Mouse (Mus musculus): ENCODE measurements around the gene Sytl1. TPM values are rescaled to one million over a fixed set of nuclear protein-coding genes. Genes with fewer than 3 reads are reported as not detected.

Gene Sytl1
- total RNA-seq, 1 experiment from 2014 or later: 4.4 TPM

DNA sequence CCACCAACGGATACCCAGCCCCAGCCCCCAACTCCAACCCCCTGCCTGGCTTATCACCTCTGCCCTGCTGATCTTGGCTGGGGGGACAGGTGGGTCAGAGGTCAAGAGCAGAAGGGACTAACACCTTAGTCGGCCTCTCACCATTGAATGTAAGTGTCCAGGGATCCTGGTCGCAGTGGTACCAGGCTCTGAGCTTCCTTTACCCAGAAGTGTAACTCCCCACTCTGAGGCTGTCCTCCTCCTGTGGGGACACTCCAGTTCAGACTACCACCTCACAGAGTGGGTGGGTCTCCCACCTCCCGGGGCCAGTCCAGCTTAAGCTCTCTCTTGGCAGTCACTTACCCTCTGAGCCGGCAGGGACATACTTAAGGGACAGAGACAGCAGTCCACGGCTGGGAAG is 7.5 kb downstream of the Sytl1 start:
- no peak for ATAC-seq (replicated peaks; ENCODE audit: insufficient number of reproducible peaks, low FRiP score, low TSS enrichment, poor library complexity, severe bottlenecking)

DNA sequence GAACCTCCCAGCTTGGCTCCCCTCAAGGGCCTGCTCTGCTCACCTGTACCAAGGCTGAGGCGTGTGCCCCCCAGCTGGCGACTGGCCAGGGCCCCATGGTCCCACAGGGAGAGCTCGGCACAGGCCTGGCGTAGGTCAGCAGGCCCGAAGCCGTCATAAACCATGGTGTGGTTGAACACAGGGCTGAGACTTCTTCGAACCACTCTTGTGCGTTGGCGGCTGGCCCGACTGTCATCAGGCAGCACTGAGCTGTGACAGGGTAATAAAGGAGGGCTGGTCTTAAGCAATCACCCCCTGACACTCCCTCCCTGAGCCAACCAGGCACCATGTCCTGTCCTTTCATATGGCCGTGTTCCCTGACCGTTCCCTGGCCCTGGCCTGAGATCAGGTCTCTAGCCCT is 9.5 kb downstream of the Sytl1 start:
- no peak for ATAC-seq (replicated peaks; ENCODE audit: insufficient number of reproducible peaks, low FRiP score, low TSS enrichment, poor library complexity, severe bottlenecking)

DNA sequence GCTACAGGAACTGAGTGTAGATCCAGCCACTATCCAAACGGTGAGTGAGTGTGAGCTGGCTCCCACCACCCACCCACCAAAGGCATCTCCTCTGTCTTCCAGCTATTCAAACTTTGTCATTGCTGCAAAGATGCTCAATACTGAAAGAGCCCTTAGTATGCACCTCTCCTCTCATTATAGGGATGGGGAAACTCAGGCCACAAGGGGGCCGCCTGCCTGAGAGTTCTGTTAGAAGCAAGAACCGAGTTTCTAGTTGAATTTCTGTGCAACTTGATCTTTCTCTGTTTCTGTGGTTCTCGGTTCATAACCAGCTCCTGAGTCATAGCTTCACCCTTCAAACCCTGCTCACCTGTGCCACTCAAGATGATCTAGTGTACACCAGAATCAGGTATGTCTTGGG is 10.8 kb downstream of the Sytl1 start:
- ATAC-seq (replicated peaks; ENCODE audit: insufficient number of reproducible peaks, low FRiP score, low TSS enrichment, poor library complexity, severe bottlenecking): no peak

DNA sequence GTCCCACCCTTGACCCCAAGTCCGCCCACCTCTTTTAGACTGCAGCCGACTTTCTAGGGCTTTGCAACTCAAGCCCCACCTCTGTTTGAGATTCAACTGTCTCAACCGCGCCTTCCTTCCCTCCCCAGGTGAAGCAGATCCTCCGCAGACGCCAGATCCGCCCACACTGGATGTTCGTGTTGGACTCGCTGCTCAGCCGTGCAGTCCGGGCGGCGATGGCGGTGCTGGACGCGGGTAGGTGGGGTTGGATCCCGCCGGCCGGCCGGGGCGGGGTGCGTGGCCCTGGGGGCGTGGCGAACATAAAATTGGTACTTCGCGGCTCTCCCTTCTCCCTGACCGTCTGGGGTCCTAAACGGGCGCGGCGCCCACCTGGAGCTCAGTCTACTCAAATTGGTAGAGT is 11.7 kb downstream of the Sytl1 start:
- ATAC-seq (replicated peaks; ENCODE audit: insufficient number of reproducible peaks, low FRiP score, low TSS enrichment, poor library complexity, severe bottlenecking): no peak

GRCm38 (mm10) chr4:133250609-133251008 is 12.3 kb downstream of the Sytl1 start:
- ATAC-seq (replicated peaks; ENCODE audit: insufficient number of reproducible peaks, low FRiP score, low TSS enrichment, poor library complexity, severe bottlenecking): peak; percentile 74

- no peak for ATAC-seq (replicated peaks; ENCODE audit: insufficient number of reproducible peaks, low FRiP score, low TSS enrichment, poor library complexity, severe bottlenecking)
These were observed 15.0 kb downstream of the Sytl1 start for GRCm38 (mm10) chr4:133247806-133248449.

- ATAC-seq (replicated peaks; ENCODE audit: insufficient number of reproducible peaks, low FRiP score, low TSS enrichment, poor library complexity, severe bottlenecking): no peak
These were observed 15.8 kb downstream of the Sytl1 start for GRCm38 (mm10) chr4:133247072-133247471.

GRCm38 (mm10) chr4:133244289-133244688 is 18.6 kb downstream of the Sytl1 start:
- ATAC-seq (replicated peaks; ENCODE audit: insufficient number of reproducible peaks, low FRiP score, low TSS enrichment, poor library complexity, severe bottlenecking): no peak

DNA sequence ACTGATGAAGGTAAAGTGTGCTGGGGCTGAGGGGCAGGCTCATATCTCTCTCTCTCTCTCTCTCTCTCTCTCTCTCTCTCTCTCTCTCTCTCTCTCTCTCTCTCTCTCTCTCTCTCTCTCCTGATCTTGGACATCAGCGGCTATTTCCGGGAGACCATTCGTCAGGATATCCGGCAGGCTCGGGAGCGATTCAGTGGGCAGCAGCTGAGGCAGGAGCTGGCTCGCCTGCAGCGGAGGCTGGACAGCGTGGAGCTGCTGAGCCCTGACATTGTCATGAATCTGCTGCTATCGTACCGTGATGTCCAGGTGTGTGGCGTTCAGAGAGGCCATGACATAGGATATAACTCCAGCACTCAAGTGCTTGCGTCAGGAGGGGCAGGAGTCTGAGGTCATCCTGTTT is 19.4 kb downstream of the Sytl1 start:
- ATAC-seq (replicated peaks; ENCODE audit: insufficient number of reproducible peaks, low FRiP score, low TSS enrichment, poor library complexity, severe bottlenecking): no peak

- no peak for ATAC-seq (replicated peaks; ENCODE audit: insufficient number of reproducible peaks, low FRiP score, low TSS enrichment, poor library complexity, severe bottlenecking)
These were observed 20.2 kb downstream of the Sytl1 start for GRCm38 (mm10) chr4:133242710-133243109.

DNA sequence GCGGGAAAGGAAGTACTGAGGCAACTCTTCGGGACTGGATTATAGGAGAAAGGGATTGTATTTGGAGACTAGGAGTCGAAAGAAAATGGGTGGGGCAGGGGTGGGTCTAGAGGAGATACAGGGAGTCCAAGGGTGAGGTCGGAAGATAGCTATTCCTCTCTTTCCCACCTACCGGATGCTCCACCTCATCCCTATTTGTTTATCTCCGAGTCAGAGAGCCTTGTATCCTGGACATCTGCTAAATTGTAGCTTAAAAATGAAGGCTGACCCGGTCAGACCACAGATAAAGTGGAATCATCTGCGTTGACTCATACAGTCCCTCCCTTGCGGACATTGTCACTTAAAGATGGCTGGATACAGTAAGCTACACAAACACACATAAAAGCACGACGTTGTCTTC is 21.0 kb downstream of the Sytl1 start:
- no peak for ATAC-seq (replicated peaks; ENCODE audit: insufficient number of reproducible peaks, low FRiP score, low TSS enrichment, poor library complexity, severe bottlenecking)

DNA sequence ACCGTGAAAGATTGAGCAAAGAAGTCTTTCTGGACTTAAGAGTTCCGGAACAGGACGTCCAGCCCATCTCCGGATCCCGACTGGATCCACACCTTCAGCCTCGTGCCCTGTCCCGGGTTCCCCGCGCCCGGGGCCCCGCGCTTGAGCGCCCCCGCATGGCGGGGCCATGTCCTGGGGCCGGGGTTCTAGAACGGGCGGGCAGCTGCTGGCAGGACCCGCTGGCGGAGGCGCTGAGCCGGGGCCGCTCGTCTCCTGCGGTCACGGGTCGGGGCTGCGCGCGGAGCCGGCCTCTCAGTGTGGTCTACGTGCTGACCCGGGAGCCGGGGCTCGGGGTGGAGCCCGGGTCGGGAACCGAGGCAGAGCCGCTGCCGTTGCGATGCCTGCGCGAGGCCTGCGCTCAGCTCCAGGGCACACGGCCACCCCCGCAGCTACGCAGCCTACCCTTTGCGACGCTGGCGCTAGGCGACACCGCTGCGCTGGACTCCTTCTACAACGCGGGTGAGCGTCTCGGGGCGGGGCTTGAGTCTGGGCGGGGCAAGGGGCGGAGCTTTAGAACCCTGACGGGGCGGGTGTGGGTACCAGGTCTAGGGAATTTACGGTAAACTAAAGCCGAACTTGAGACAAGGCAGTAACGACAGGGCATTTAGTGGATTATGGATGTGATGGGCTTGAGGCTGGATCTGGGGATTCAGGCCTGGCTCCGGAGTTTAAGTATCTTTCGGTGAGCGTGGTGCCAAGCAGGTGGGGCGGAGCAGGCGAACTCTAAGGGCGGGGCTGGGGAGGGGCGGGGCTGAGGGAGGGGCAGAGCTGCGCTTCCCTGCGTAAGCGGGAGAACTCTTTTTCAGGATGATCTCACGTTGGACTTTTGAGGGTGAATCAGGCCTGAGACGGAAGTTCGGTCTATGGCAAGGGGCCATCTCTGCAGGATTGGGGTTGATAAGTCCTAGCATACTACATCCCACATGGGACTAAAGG is 21.7 kb downstream of the Sytl1 start:
- peak; percentile 80 for ATAC-seq (replicated peaks; ENCODE audit: insufficient number of reproducible peaks, low FRiP score, low TSS enrichment, poor library complexity, severe bottlenecking)

DNA sequence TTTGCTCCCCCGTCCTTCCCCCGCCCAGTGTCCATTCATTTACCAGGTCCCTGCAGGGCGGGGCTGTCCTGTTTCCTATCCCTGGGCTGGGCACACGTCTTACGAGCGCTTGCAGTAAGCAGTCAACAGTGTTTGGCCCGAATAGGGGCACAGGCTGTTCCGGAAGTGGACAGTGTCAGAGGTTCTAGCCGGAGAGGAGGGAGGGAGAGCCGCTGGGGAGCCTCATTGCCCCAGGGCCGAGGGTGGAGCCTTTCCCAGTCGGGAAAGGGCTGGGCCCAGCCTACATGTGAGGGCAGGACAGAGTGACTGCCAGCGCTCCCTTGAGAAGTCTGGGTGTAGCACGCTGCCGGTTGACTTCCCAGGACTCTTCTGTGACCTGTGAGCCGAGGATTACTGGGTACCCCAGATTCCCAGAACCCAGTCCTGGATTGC is 22.4 kb downstream of the Sytl1 start, which contains the start of gene Map3k6:
Gene Map3k6, plus strand, starts transcription at position 329 of the 432 bp plus-strand sequence.
- ATAC-seq (replicated peaks; ENCODE audit: insufficient number of reproducible peaks, low FRiP score, low TSS enrichment, poor library complexity, severe bottlenecking): peak; percentile 23; the same call in 1 of the 2 replicates

DNA sequence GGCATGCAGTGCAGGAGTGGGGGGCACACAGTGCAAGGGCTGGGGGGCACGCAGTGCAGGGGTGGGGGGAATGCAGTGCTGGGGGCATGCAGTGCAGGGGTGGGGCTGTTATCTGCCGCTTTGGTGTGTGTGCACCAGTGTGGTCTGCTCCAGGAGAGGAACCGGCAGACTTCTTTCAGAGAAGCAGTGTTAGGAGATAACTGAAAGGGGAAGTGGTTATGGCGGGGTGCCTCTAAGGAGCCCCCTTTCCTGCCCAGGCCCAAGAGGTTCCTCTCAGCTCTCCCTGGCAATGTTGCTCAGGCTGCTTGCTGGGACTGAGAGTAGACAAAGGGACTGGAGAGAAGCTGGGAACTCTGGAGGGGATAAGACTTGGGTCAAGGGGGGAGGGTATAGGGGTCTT is 25.0 kb downstream of the Sytl1 start:
- peak; percentile 45; the same call in 1 of the 2 replicates for ATAC-seq (replicated peaks; ENCODE audit: insufficient number of reproducible peaks, low FRiP score, low TSS enrichment, poor library complexity, severe bottlenecking)

- no peak for ATAC-seq (replicated peaks; ENCODE audit: insufficient number of reproducible peaks, low FRiP score, low TSS enrichment, poor library complexity, severe bottlenecking)
These were observed 27.5 kb downstream of the Sytl1 start for GRCm38 (mm10) chr4:133235415-133235814.

DNA sequence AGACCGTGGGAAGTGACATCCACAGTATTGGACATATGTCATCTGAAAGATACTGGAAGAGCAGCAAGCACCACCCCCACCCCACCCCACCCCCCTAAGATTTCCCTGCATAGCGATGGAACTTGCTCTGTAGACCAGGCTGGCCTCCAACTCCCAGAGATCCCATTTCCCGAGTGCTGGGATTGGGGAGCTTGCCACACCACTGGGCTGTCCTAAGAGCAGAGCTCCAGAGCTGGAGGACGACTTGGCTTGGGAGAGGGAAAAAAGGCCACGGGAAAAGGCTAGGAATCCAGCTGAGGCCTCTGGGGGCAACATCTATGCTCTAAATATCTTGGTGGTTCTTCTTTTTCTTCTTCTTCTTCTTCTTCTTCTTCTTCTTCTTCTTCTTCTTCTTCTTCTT is 28.1 kb downstream of the Sytl1 start:
- ATAC-seq (replicated peaks; ENCODE audit: insufficient number of reproducible peaks, low FRiP score, low TSS enrichment, poor library complexity, severe bottlenecking): no peak

DNA sequence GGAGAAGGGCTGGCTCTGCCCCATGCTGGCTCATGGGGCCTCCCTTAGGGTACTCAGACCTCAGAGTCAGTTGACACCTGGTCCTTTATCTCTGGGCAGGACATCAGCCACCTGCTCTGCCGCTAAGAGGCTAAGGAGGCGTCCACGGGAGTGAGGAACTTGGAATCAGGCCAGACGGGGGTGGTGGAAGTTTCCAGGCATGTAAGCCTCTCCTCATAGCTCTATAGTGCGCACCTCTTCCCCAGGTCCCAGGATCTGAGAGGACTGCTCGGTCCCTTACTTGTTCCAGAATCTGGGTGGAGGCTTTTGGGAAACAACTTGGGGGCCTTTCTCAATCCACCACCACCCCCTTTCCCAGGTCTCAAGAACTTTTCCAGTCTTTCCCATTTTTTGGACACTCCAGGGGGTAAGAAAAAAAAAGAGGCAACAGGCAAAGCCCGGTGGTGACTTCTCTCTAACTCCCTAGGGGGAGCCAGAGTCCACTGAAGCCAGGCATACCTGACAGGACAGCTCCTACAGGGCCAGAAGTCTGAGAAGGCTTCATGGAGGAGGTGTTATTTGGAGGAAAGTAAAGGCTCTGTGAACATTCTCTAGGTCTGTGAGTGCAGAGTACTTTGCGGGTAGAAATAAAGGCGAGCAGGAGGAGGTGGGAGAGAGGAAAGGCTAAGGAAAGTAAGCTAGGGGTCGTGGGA is 29.5 kb downstream of the Sytl1 start:
- ATAC-seq (replicated peaks; ENCODE audit: insufficient number of reproducible peaks, low FRiP score, low TSS enrichment, poor library complexity, severe bottlenecking): no peak

DNA sequence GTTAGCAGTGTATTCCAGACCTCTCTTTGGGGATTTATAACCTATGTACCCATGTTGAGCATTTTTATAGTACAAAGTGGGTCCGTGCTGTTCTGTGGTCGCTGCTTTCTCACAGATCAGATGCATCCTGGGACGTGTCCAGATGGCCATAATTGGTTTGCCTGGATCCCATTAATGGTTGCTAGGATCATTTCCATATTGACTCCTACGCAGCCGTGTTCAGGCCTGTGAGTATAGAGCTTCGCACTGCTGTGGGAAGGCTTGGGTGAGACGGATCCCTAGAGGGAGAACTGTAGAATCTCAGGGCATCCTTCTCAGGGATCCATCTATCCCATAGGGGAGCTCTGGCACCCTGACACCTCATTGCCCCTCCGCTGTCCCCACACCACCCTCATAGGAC is 33.3 kb downstream of the Sytl1 start:
- ATAC-seq (replicated peaks; ENCODE audit: insufficient number of reproducible peaks, low FRiP score, low TSS enrichment, poor library complexity, severe bottlenecking): no peak

DNA sequence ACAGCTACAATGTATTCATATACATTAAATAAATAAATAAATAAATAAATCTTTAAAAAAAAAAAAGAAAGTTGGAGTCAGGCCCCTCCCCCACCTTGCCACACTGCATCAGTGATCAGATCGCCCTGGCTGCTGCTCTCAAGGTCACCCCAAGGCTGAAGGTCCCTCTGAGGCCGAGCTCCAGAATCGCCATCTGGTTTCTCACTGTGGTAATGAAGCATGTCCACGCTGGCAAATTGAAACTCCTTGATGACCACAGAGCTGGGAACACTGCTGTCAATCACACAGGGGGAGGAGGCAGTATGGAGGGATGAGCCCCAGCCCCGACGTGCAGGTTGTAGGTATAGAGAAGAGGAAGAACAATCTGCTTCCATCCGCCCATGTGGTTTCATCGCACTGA is 35.3 kb downstream of the Sytl1 start:
- no peak; the same call in 1 of the 2 replicates for ATAC-seq (replicated peaks; ENCODE audit: insufficient number of reproducible peaks, low FRiP score, low TSS enrichment, poor library complexity, severe bottlenecking)

All from monocyte, adult 5-6 weeks (primary cell).